Mouse (Mus musculus) cortical plate, adult 2 months (tissue): ENCODE data around the gene Phc2.

Experiments used
- CTCF ChIP-seq: fragments of 200-500 bp; IDR thresholded peaks from 2 replicates; pipeline ENCODE4 v1.5.1; 2011; ENCODE audit warnings: mild to moderate bottlenecking, control low read depth, low read length; ENCODE audit not compliant: insufficient read depth; ENCODE audit errors: extremely low read depth
- POLR2A ChIP-seq: fragments of 200-500 bp; IDR thresholded peaks from 2 replicates; pipeline ENCODE4 v1.6.1; 2011; ENCODE audit warnings: mild to moderate bottlenecking, low read length, control low read depth; ENCODE audit not compliant: insufficient read depth; ENCODE audit errors: extremely low read depth

DNA sequence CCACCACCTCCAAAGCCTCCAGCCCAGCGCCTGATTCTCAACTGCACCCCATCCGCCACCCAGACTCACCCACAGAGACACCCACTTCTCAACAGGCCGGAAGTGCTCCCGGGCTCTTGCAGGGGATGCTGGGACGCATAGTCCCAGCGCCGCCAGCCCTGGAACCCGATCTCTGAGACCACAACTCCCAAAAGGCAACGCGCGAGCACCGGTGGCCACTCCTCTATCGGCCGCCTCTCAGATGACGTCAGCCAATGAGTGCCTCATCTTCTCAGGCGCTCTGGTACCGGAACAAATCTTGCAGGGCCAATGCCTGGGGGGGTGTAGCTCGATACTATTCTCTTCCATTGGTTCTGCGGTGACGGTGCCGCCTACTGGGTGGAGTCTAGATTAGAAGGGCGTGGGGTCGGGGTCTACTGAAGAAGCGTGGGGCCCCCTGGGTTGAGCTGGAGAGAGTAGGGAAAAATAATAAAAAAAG lies 44.5 kb upstream of the Phc2 start, which contains the start of gene Zscan20:
- TF ChIP-seq CTCF: no peak
- TF ChIP-seq POLR2A: peak; percentile 59
